Mouse (Mus musculus) kidney, postnatal 25 days (tissue): ENCODE data around the gene Stard13.

ENCODE experiments used
- DNase-seq, 2 experiments: peaks; one replicate each; pipeline ENCODE4 v3.0.0; 2021; ENCODE audit warnings: mixed read lengths in 2 of 2

Gene Stard13

GRCm38 (mm10) chr5:151223696-151224366 lies 9.8 kb downstream of the Stard13 start:
- no peak for DNase-seq

DNA sequence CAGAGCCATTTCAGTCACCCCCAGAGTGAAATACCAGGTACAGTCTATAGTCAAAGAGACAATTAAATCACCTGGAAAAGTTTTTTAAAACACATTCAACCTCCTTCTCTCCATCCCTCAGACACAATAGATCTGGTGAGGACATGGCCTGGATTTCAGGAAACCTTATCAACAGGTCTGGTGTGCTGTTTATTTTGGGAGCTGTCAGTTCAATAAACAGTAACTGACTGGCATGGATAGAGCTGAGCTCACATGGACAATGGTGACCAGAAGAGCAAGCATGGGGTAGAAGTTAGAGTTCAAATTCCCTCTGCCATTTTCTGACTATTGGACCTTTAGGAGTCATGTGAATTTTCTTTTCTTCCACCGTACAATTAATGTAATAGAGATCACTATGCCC lies 10.8 kb downstream of the Stard13 start:
- no peak for DNase-seq

GRCm38 (mm10) chr5:151218689-151219115 lies 14.9 kb downstream of the Stard13 start:
- DNase-seq = peak in 1 of 2 experiments; percentile 45

- no peak for DNase-seq
These were observed 20.5 kb downstream of the Stard13 start for GRCm38 (mm10) chr5:151213097-151213496.

- no peak for DNase-seq
These were observed 22.8 kb downstream of the Stard13 start for GRCm38 (mm10) chr5:151210869-151211268.

DNA sequence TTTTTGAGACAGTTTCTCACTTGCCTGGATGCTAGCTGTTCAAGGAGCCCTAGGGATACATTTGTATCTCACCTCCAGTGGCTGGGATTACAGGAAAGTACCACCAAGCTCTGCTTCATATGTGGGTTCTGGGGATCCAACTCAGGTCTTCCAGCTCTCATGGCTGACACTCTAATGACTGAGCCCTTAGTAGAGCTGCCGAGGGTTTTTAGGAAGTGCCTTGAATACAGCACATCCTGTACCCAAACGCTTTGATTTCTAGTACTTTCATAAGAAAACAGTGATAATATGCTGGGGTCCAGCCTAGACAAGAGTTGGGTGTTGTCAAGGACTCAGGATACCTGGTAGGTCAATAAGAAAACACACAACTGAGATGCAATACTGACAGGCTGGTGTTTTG lies 23.6 kb downstream of the Stard13 start:
- no peak for DNase-seq

DNA sequence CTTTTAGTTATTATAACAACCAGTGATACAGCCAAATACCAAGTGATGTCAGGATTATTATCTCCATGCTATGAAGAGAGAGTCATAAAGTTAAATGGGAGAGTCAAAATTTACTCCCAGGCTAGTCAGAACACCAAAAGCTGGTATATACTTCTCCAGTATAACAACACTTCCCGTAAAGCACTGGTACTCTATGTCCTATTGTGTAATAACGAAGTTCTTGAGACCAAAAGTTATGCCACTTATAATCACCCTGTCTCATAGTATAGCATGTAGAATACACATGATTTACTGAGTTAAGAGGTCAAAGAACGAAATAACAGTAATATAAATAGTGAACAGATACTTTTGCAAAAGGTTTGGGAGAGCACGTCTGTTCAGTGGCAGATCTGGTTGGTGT lies 28.6 kb downstream of the Stard13 start:
- DNase-seq = no peak

DNA sequence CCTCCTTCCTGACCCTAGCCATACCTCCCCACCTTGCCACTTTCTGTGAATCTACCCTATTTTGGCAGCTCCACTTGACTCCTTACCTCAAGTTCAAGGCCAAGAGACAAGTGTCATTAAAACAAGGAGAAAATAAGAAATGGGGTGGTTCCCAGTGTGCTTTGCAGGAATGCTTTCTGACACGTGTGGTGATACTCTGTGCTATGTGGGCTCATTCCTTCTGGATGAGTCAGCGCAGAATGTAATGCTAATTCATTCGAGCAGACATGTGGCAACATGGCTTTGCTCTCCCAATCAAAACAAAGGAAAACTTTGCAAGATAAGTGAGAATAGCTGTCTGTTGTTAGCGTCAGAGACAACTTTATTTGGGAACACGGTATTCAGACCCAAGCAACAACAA lies 30.7 kb downstream of the Stard13 start:
- no peak for DNase-seq

GRCm38 (mm10) chr5:151201220-151201619 lies 32.4 kb downstream of the Stard13 start:
- DNase-seq = no peak

GRCm38 (mm10) chr5:151199235-151199634 lies 34.4 kb downstream of the Stard13 start:
- no peak for DNase-seq

DNA sequence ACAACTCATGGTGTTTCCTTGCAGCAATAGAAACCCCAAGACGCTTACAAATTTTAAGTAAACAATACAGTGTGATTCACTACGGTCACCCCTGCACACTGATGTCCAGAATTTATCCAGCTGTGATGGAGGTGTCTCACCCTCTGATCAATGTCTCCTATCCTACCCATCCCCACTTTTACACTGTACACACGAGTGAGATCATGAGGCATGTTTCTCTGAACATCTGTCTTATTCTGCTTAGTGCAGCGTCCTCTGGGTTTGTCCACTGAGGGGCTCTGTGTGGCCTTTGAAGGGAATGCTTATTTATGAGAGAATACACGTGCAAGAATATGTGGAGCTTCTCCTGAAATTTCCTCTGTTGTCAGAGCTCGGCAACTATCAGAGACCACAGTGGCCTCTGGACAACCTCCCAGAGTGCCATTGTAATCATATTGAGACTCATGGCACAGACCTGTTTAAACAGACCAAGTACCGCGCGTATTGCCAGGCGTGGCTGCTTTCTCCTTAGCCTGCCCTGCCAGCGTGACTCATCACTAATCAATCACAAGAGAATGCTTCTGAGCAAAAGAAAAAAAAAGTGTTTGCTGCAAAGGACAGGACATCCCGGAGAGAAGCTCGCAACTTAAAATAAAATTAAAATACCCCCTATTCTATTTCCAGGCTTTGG lies 36.9 kb downstream of the Stard13 start:
- DNase-seq = no peak

GRCm38 (mm10) chr5:151193885-151194520 lies 39.6 kb downstream of the Stard13 start:
- DNase-seq = no peak

- no peak for DNase-seq
These were observed 41.4 kb downstream of the Stard13 start for GRCm38 (mm10) chr5:151192266-151192665.

GRCm38 (mm10) chr5:151190764-151191163 lies 42.9 kb downstream of the Stard13 start:
- no peak for DNase-seq

- peak; percentile 78 to 86 for DNase-seq
These were observed 43.8 kb downstream of the Stard13 start for GRCm38 (mm10) chr5:151189789-151190378.

DNA sequence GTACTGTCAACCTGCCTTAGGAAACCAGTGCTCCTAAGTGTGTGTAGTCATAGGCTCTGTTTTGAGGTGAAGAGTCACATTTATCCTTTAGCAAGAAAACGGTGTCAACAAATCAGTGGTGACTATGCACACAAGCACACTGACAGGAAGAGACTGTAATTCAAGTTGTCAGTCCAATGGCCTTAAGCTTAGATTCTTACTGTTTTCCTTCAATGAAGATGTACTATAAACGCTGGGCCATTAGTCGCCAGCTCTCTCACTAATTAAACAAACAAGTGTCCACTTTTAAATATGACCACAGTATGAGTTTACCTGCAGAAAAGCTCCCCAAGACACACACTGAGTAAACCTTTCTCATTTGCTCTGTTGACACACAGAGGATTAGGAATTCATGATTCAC lies 44.3 kb downstream of the Stard13 start:
- no peak for DNase-seq

DNA sequence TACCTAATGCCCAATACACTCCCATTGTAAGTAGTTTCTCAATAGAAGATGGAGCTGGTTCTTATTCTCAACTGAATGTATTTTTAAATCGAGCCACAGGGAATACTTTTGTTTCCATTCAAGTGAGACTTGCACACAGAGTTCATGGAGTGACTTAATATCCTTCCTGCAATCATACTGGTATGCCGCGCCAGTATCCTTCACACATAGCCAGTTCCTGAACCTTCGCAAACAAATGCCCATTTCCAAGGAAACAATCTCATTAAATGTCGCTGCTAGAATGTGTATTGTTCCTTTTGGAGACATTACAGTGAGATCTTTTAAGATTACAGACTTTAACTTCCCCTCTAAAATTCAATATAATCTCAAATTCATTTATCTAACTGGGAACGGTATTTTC lies 45.0 kb downstream of the Stard13 start:
- no peak for DNase-seq

- DNase-seq = no peak
These were observed 46.3 kb downstream of the Stard13 start for GRCm38 (mm10) chr5:151187336-151187735.

- DNase-seq = no peak
These were observed 48.3 kb downstream of the Stard13 start for GRCm38 (mm10) chr5:151185286-151185856.

DNA sequence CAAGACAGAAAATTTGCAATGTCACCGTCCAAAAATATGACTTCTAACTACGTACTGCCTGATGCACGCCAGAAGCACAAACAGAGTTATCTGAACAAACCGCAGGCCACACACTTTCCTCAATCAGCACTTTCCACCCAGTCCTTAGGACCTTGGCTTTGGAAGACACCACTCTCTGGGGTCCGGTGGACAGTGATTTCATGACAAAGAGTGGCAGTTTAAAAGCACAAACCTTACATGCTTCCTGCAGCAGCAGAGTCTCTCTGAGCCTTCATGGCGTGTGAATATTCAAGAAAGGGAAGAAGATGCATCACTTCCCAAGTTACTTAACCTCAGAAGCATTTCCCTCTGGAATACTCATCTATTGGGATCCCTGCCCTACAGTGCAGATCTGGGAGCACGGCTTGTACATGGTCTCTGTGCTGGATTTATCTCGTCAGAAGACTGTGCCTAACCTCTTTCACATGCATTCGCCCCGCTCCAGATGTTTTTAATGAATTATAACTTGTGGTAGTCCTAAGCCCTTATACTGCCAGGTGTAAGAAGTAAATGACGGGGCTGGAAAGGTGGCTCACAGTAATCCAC lies 49.9 kb downstream of the Stard13 start:
- no peak for DNase-seq

GRCm38 (mm10) chr5:151181288-151181687 lies 52.3 kb downstream of the Stard13 start:
- DNase-seq = no peak

GRCm38 (mm10) chr5:151180176-151180785 lies 53.4 kb downstream of the Stard13 start:
- no peak for DNase-seq
